In genomic region chr8:111716603-111717487, GRCm38 (mm10) we compare ENCODE assay signal across 8 mouse cellular contexts. TPM values are rescaled to one million over a fixed set of nuclear protein-coding genes. Genes with fewer than 3 reads are reported as not detected.
DNase-seq lines count a peak whose midpoint lies in the region; ATAC-seq and TF ChIP-seq lines count a peak whose summit lies in the region.

No protein-coding gene starts in this region.

- peak overlapping the region; percentile 11; the same call in 1 of the 2 replicates for H3K4me3 ChIP-seq in hindbrain, embryonic 10.5 days
- no peak overlapping the region for H3K4me3 ChIP-seq in midbrain, embryonic 11.5 days (ENCODE audit: low read depth, low read length)
- no peak overlapping the region for H3K4me3 ChIP-seq in stomach, embryonic 16.5 days (replicated peaks; ENCODE audit: low read length)

- no peak for TF ChIP-seq CTCF in Patski (IDR thresholded peaks at IDR 0.05)

- H3K9ac ChIP-seq in midbrain, embryonic 11.5 days (ENCODE audit: low read length): peak overlapping the region; percentile 39
- peak overlapping the region; percentile 75 for H3K9ac ChIP-seq in stomach, embryonic 16.5 days (ENCODE audit: low read length)

- H3K27me3 ChIP-seq in Patski: no peaks in the 10 kb centered on the region
- H3K27me3 ChIP-seq in hindbrain, embryonic 10.5 days (ENCODE audit: insufficient read depth, poor library complexity, severe bottlenecking): no peaks in the 10 kb centered on the region
- no peaks in the 10 kb centered on the region for H3K27me3 ChIP-seq in midbrain, embryonic 11.5 days (ENCODE audit: control insufficient read depth, insufficient read depth, low read length)
- H3K27me3 ChIP-seq in stomach, embryonic 16.5 days (ENCODE audit: control insufficient read depth, insufficient read depth, low read length): no peaks in the 10 kb centered on the region

- peaks cover 38% of the 10 kb centered on the region for H3K4me1 ChIP-seq in hindbrain, embryonic 10.5 days (replicated peaks)
- peaks cover 24% of the 10 kb centered on the region for H3K4me1 ChIP-seq in midbrain, embryonic 11.5 days (ENCODE audit: control insufficient read depth, insufficient read depth, low read length)
- peaks cover 32% of the 10 kb centered on the region for H3K4me1 ChIP-seq in stomach, embryonic 16.5 days (ENCODE audit: control insufficient read depth, insufficient read depth, low read length)

- peak overlapping the region; percentile 85 for H3K27ac ChIP-seq in hindbrain, embryonic 10.5 days
- peak overlapping the region; percentile 93 for H3K27ac ChIP-seq in midbrain, embryonic 11.5 days (ENCODE audit: low read depth, low read length)
- peak overlapping the region; percentile 97 for H3K27ac ChIP-seq in stomach, embryonic 16.5 days (ENCODE audit: low read length)

- no peaks in the 10 kb centered on the region for H3K9me3 ChIP-seq in hindbrain, embryonic 10.5 days
- H3K9me3 ChIP-seq in midbrain, embryonic 11.5 days (ENCODE audit: control insufficient read depth, low read length): no peaks in the 10 kb centered on the region
- no peaks in the 10 kb centered on the region for H3K9me3 ChIP-seq in stomach, embryonic 16.5 days (replicated peaks; ENCODE audit: control insufficient read depth, low read length)

- ATAC-seq in Patski: peak; percentile 29
- ATAC-seq in midbrain, embryonic 11.5 days (ENCODE audit: low FRiP score): peak; percentile 63
- ATAC-seq in stomach, embryonic 16.5 days (ENCODE audit: insufficient read depth, low FRiP score): peak; percentile 76

- no peak for DNase-seq in Patski (ENCODE audit: low read depth, low spot score)
- DNase-seq in cerebellum, adult 8-10 months: peak; percentile 77
- DNase-seq in frontal cortex, postnatal 10 days (ENCODE audit: low spot score in 2 of 2): peak; percentile 71 to 85
- peak; percentile 49 for DNase-seq in hindbrain, embryonic 10.5 days (ENCODE audit: low spot score)
- DNase-seq in layer of hippocampus, postnatal 25 days (ENCODE audit: extremely low spot score in 1 of 2, low spot score in 1 of 2): peak; percentile 54 to 57
- peak; percentile 87 for DNase-seq in midbrain, embryonic 11.5 days (ENCODE audit: low spot score, missing footprints)
- DNase-seq in thymus, postnatal 0 days (ENCODE audit: low spot score): no peak

- H3K36me3 ChIP-seq in hindbrain, embryonic 10.5 days: peaks cover 79% of the 10 kb centered on the region
- H3K36me3 ChIP-seq in midbrain, embryonic 11.5 days (ENCODE audit: control insufficient read depth, insufficient read depth, low read length): peaks cover 23% of the 10 kb centered on the region
- H3K36me3 ChIP-seq in stomach, embryonic 16.5 days (ENCODE audit: control insufficient read depth, insufficient read depth, low read length): peaks cover 22% of the 10 kb centered on the region

- POLR2A ChIA-PET in Patski (lab: Charles Lee): interaction anchor here (0.5 to 3.3 kb wide), 7 partner anchors 8 to 879 kb away, joined by 3 to 17 read pairs (median 6); no protein-coding TSS in a partner anchor

- in situ Hi-C loops in Patski (cut with MboI; ENCODE audit: low pct_unique_long_range_greater_than_20kb): no loop called here

- no peak overlapping the region; the same call in 1 of the 2 replicates for H3K4me2 ChIP-seq in midbrain, embryonic 11.5 days
- peak overlapping the region; percentile 43 for H3K4me2 ChIP-seq in stomach, embryonic 16.5 days (ENCODE audit: low read depth, low read length)

- CTCF ChIA-PET in Patski (lab: Charles Lee): interaction anchor here (1.0 to 1.8 kb wide), 5 partner anchors 8 to 22 kb away, joined by 3 to 9 read pairs (median 5); no protein-coding TSS in a partner anchor

- 31% methylated on average over 10 of the region's 10 CpGs for WGBS in hindbrain, embryonic 10.5 days
- 35% methylated on average over 10 of the region's 10 CpGs for WGBS in midbrain, embryonic 11.5 days
- WGBS in stomach, embryonic 16.5 days: 48% methylated on average over 10 of the region's 10 CpGs

RNA-seq across cellular contexts. Expression of gene Ctrb1, which starts 26.0 kb away (rescaled TPM):
- not detected for polyA plus RNA-seq in Patski (2021)
- polyA plus RNA-seq in hindbrain, embryonic 10.5 days (2016; fragmentation: Nextera tagmentation; extraction: Ambion mirVana): not detected in 2 replicates
- total RNA-seq in layer of hippocampus, postnatal 25 days (2021): not detected
- polyA plus RNA-seq in midbrain, embryonic 11.5 days (2014; fragmentation: Nextera tagmentation; extraction: Ambion mirVana): not detected in 2 replicates
- 3,395 and 3,754 TPM in 2 replicates for polyA plus RNA-seq in stomach, embryonic 16.5 days (2015; fragmentation: Nextera tagmentation; extraction: Ambion mirVana)
- polyA plus RNA-seq in thymus, postnatal 0 days (2015; fragmentation: Nextera tagmentation; extraction: Ambion mirVana): 1.1 TPM in 2 replicates

RNA-seq across cellular contexts. Expression of gene Bcar1, which starts 26.8 kb away (rescaled TPM):
- polyA plus RNA-seq in Patski (2021): 156 TPM
- polyA plus RNA-seq in hindbrain, embryonic 10.5 days (2016; fragmentation: Nextera tagmentation; extraction: Ambion mirVana): 61.6 and 63.9 TPM in 2 replicates
- 10 to 100 TPM; 66.2 to 66.8 TPM for total RNA-seq in layer of hippocampus, postnatal 25 days (2021)
- polyA plus RNA-seq in midbrain, embryonic 11.5 days (2014; fragmentation: Nextera tagmentation; extraction: Ambion mirVana): 36.2 and 42.1 TPM in 2 replicates
- 38.5 and 44.6 TPM in 2 replicates for polyA plus RNA-seq in stomach, embryonic 16.5 days (2015; fragmentation: Nextera tagmentation; extraction: Ambion mirVana)
- polyA plus RNA-seq in thymus, postnatal 0 days (2015; fragmentation: Nextera tagmentation; extraction: Ambion mirVana): 4.1 TPM in 2 replicates

Comparison
In these comparisons a context has a peak if more than half of its experiments do, and no peak if none do; other contexts are left out.
1. DNase-seq: peak in cerebellum, adult 8-10 months (single experiment), frontal cortex, postnatal 10 days (2 of 2), hindbrain, embryonic 10.5 days (single experiment), layer of hippocampus, postnatal 25 days (2 of 2) and midbrain, embryonic 11.5 days (single experiment); none in Patski (single experiment) and thymus, postnatal 0 days (single experiment).
2. RNA of gene Ctrb1, which starts 26.0 kb away (polyA plus RNA-seq): 3,395 to 3,754 TPM in stomach, embryonic 16.5 days; 1.1 TPM in thymus, postnatal 0 days, not detected in Patski (single experiment), not detected in hindbrain, embryonic 10.5 days and not detected in midbrain, embryonic 11.5 days; every median in the first group is over 1,000 times any median in the second.
3. Peak in every context shown above with its lines, with median percentiles within 50 percentile points of each other: ATAC-seq and H3K27ac ChIP-seq.